In genomic region chr11:76315785-76316444, GRCm38 (mm10) we compare ENCODE assay signal across 20 mouse cellular contexts.
"Had no signal": no experiment of that assay in that cellular context is flagged by ENCODE, and none has a peak within 500 bp of the region (broad histone marks: within the 10 kb centered on the region; RNA-seq: fewer than 3 reads in every experiment).

No protein-coding gene starts in this region.

- H3K27me3 ChIP-seq: limb, embryonic 12.5 days; limb, embryonic 15.5 days; liver, embryonic 13.5 days; midbrain, embryonic 12.5 days; midbrain, embryonic 15.5 days; neural tube, embryonic 12.5 days; neural tube, embryonic 15.5 days had no signal

- ATAC-seq: lung, postnatal 0 days; midbrain, embryonic 15.5 days had no signal

- H3K9me3 ChIP-seq: limb, embryonic 15.5 days; liver, embryonic 13.5 days; midbrain, embryonic 12.5 days; midbrain, embryonic 15.5 days; neural tube, embryonic 12.5 days; neural tube, embryonic 15.5 days had no signal

- H3K4me1 ChIP-seq: liver, embryonic 13.5 days had no signal

- H3K9ac ChIP-seq: limb, embryonic 12.5 days; limb, embryonic 15.5 days; liver, embryonic 13.5 days; lung, embryonic 14.5 days; midbrain, embryonic 12.5 days; midbrain, embryonic 15.5 days; neural tube, embryonic 12.5 days; neural tube, embryonic 15.5 days had no signal

- H3K27ac ChIP-seq: limb, embryonic 12.5 days; limb, embryonic 15.5 days; liver, embryonic 13.5 days; macrophage; midbrain, embryonic 12.5 days; midbrain, embryonic 15.5 days; neural tube, embryonic 12.5 days; neural tube, embryonic 15.5 days; stomach, postnatal 0 days had no signal

- H3K36me3 ChIP-seq: limb, embryonic 15.5 days; liver, embryonic 13.5 days; midbrain, embryonic 12.5 days; midbrain, embryonic 15.5 days; neural tube, embryonic 12.5 days; neural tube, embryonic 15.5 days had no signal

- H3K4me2 ChIP-seq: limb, embryonic 12.5 days; limb, embryonic 15.5 days; liver, embryonic 13.5 days; lung, embryonic 14.5 days; midbrain, embryonic 12.5 days; midbrain, embryonic 15.5 days; neural tube, embryonic 12.5 days; neural tube, embryonic 15.5 days had no signal

- H3K4me3 ChIP-seq: limb, embryonic 12.5 days; limb, embryonic 15.5 days; liver, embryonic 13.5 days; midbrain, embryonic 12.5 days; midbrain, embryonic 15.5 days; neural tube, embryonic 12.5 days; neural tube, embryonic 15.5 days had no signal

- DNase-seq: kidney, postnatal 14 days; kidney, postnatal 4 days; left cerebral cortex, postnatal 4 days; liver, embryonic 13.5 days; lung, embryonic 14.5 days; right cerebral cortex, adult 18-20 months; right cerebral cortex, postnatal 14 days; right cerebral cortex, postnatal 4 days; thymus, adult 2 months; thymus, postnatal 14 days; thymus, postnatal 4 days had no signal
